Comparison of ENCODE assay signal across 19 mouse cellular contexts in genomic region chr5:123300496-123301034, GRCm38 (mm10). TPM values are rescaled to one million over a fixed set of nuclear protein-coding genes. Genes with fewer than 3 reads are reported as not detected.
DNase-seq lines count a peak whose midpoint lies in the region; ATAC-seq lines count a peak whose summit lies in the region.
"Had no signal": no experiment of that assay in that cellular context is flagged by ENCODE, and none has a peak within 500 bp of the region (broad histone marks: within the 10 kb centered on the region; RNA-seq: fewer than 3 reads in every experiment).

No protein-coding gene starts in this region.

- no peak overlapping the region for H3K4me3 ChIP-seq in heart, embryonic 15.5 days
- no peak overlapping the region for H3K4me3 ChIP-seq in midbrain, embryonic 14.5 days (replicated peaks; ENCODE audit: low read depth, low read length)
- H3K4me3 ChIP-seq in midbrain, embryonic 11.5 days (ENCODE audit: low read depth, low read length) = no peak overlapping the region
- no peak overlapping the region for H3K4me3 ChIP-seq in hindbrain, embryonic 14.5 days (replicated peaks; ENCODE audit: low read length)
- H3K4me3 ChIP-seq: embryonic facial prominence, embryonic 12.5 days; heart, embryonic 12.5 days; liver, embryonic 15.5 days; stomach, embryonic 15.5 days had no signal

- no peaks in the 10 kb centered on the region for H3K9me3 ChIP-seq in heart, embryonic 15.5 days (replicated peaks)
- no peaks in the 10 kb centered on the region for H3K9me3 ChIP-seq in midbrain, embryonic 14.5 days (ENCODE audit: control insufficient read depth, low read length)
- no peaks in the 10 kb centered on the region for H3K9me3 ChIP-seq in midbrain, embryonic 11.5 days (ENCODE audit: control insufficient read depth, low read length)
- no peaks in the 10 kb centered on the region for H3K9me3 ChIP-seq in hindbrain, embryonic 14.5 days (ENCODE audit: control insufficient read depth, low read length)
- H3K9me3 ChIP-seq: embryonic facial prominence, embryonic 12.5 days; heart, embryonic 12.5 days; liver, embryonic 15.5 days; stomach, embryonic 15.5 days had no signal

- H3K4me2 ChIP-seq in heart, embryonic 15.5 days = no peak overlapping the region
- no peak overlapping the region for H3K4me2 ChIP-seq in midbrain, embryonic 14.5 days (ENCODE audit: low read length)
- H3K4me2 ChIP-seq in midbrain, embryonic 11.5 days = no peak overlapping the region
- no peak overlapping the region for H3K4me2 ChIP-seq in hindbrain, embryonic 14.5 days (replicated peaks)
- H3K4me2 ChIP-seq: embryonic facial prominence, embryonic 12.5 days; heart, embryonic 12.5 days; liver, embryonic 15.5 days had no signal

- WGBS in heart, embryonic 15.5 days = 63% methylated on average over 8 of the region's 8 CpGs
- 66% methylated on average over 8 of the region's 8 CpGs for WGBS in midbrain, embryonic 14.5 days
- WGBS in midbrain, embryonic 11.5 days = 76% methylated on average over 8 of the region's 8 CpGs
- WGBS in hindbrain, embryonic 14.5 days = 45% methylated on average over 8 of the region's 8 CpGs

- intact Hi-C loops in heart, postnatal 14 days (cut with DNase I) = no loop called here

- no peak for DNase-seq in heart, postnatal 14 days
- peak; percentile 47 for DNase-seq in midbrain, embryonic 14.5 days
- no peak for DNase-seq in midbrain, embryonic 11.5 days (ENCODE audit: low spot score, missing footprints)
- DNase-seq in hindbrain, embryonic 14.5 days (ENCODE audit: low spot score) = peak; percentile 67
- DNase-seq in natural killer cell, adult 2 months (ENCODE audit: low spot score in 2 of 2) = no peak
- DNase-seq in spleen, postnatal 10 days (ENCODE audit: low spot score in 2 of 2) = no peak
- DNase-seq: adrenal gland, adult 2 months; B cell, adult 2 months; cerebellum, postnatal 25 days; gastrocnemius, postnatal 14 days; kidney, postnatal 36 days; right cerebral cortex, postnatal 4 days; thymus, postnatal 36 days had no signal

- 0 out of 2 replicates have a peak overlapping the region, but pooled peaks have one; percentile 62 for H3K27ac ChIP-seq in heart, embryonic 15.5 days
- no peak overlapping the region for H3K27ac ChIP-seq in midbrain, embryonic 14.5 days (replicated peaks; ENCODE audit: low read depth, low read length)
- H3K27ac ChIP-seq in midbrain, embryonic 11.5 days (ENCODE audit: low read depth, low read length) = no peak overlapping the region
- H3K27ac ChIP-seq in hindbrain, embryonic 14.5 days = peak overlapping the region; percentile 57
- H3K27ac ChIP-seq: embryonic facial prominence, embryonic 12.5 days; liver, embryonic 15.5 days; stomach, embryonic 15.5 days had no signal

- H3K4me1 ChIP-seq in heart, embryonic 15.5 days (replicated peaks) = peaks cover 40% of the 10 kb centered on the region
- H3K4me1 ChIP-seq in midbrain, embryonic 14.5 days (ENCODE audit: control insufficient read depth, insufficient read depth, low read length) = peaks cover 19% of the 10 kb centered on the region
- peaks cover 9% of the 10 kb centered on the region for H3K4me1 ChIP-seq in midbrain, embryonic 11.5 days (ENCODE audit: control insufficient read depth, insufficient read depth, low read length)
- peaks cover 26% of the 10 kb centered on the region for H3K4me1 ChIP-seq in hindbrain, embryonic 14.5 days (replicated peaks; ENCODE audit: control insufficient read depth, insufficient read depth, low read length)
- H3K4me1 ChIP-seq: liver, embryonic 15.5 days had no signal

- no peaks in the 10 kb centered on the region for H3K36me3 ChIP-seq in heart, embryonic 15.5 days
- no peaks in the 10 kb centered on the region for H3K36me3 ChIP-seq in midbrain, embryonic 14.5 days (ENCODE audit: control insufficient read depth, insufficient read depth, low read length)
- H3K36me3 ChIP-seq in midbrain, embryonic 11.5 days (ENCODE audit: control insufficient read depth, insufficient read depth, low read length) = no peaks in the 10 kb centered on the region
- H3K36me3 ChIP-seq in hindbrain, embryonic 14.5 days (replicated peaks; ENCODE audit: control insufficient read depth, insufficient read depth) = no peaks in the 10 kb centered on the region
- H3K36me3 ChIP-seq: embryonic facial prominence, embryonic 12.5 days; heart, embryonic 12.5 days; liver, embryonic 15.5 days; stomach, embryonic 15.5 days had no signal

- H3K27me3 ChIP-seq in heart, embryonic 15.5 days = peaks cover 5% of the 10 kb centered on the region; the same call in 1 of the 2 replicates
- H3K27me3 ChIP-seq in midbrain, embryonic 14.5 days (ENCODE audit: control insufficient read depth, insufficient read depth, low read length) = no peaks in the 10 kb centered on the region
- H3K27me3 ChIP-seq in midbrain, embryonic 11.5 days (ENCODE audit: control insufficient read depth, insufficient read depth, low read length) = no peaks in the 10 kb centered on the region
- no peaks in the 10 kb centered on the region for H3K27me3 ChIP-seq in hindbrain, embryonic 14.5 days (ENCODE audit: control insufficient read depth, insufficient read depth, low read length)
- H3K27me3 ChIP-seq: embryonic facial prominence, embryonic 12.5 days; heart, embryonic 12.5 days; stomach, embryonic 15.5 days had no signal

- peak overlapping the region; percentile 9; the same call in 1 of the 2 replicates for H3K9ac ChIP-seq in heart, embryonic 15.5 days
- no peak overlapping the region for H3K9ac ChIP-seq in midbrain, embryonic 14.5 days (replicated peaks; ENCODE audit: low read length)
- H3K9ac ChIP-seq in midbrain, embryonic 11.5 days (ENCODE audit: low read length) = no peak overlapping the region
- no peak overlapping the region for H3K9ac ChIP-seq in hindbrain, embryonic 14.5 days
- H3K9ac ChIP-seq: embryonic facial prominence, embryonic 12.5 days; heart, embryonic 12.5 days; liver, embryonic 15.5 days; stomach, embryonic 15.5 days had no signal

- no peak for ATAC-seq in heart, embryonic 15.5 days (replicated peaks; ENCODE audit: insufficient number of reproducible peaks, insufficient read depth, low FRiP score, low read depth)
- no peak for ATAC-seq in midbrain, embryonic 14.5 days (ENCODE audit: low FRiP score, low TSS enrichment)
- ATAC-seq in midbrain, embryonic 11.5 days (ENCODE audit: low FRiP score) = no peak
- peak; percentile 48; the same call in 1 of the 2 replicates for ATAC-seq in hindbrain, embryonic 14.5 days (ENCODE audit: low FRiP score)
- ATAC-seq: inflammation-experienced regulatory T-cells, adult 6 months had no signal

RNA-seq across cellular contexts. Expression of gene Bcl7a, which starts 43.1 kb away (rescaled TPM):
- 12.4 and 15.4 TPM in 2 replicates for polyA plus RNA-seq in heart, embryonic 15.5 days (2015; fragmentation: Nextera tagmentation; extraction: Ambion mirVana)
- 1 to 10 TPM; 9.1 to 9.5 TPM for total RNA-seq in heart, postnatal 14 days (2021)
- 42.4 and 44.0 TPM in 2 replicates for polyA plus RNA-seq in midbrain, embryonic 14.5 days (2014; fragmentation: Nextera tagmentation; extraction: Ambion mirVana)
- 45.3 and 48.4 TPM in 2 replicates for polyA plus RNA-seq in midbrain, embryonic 11.5 days (2014; fragmentation: Nextera tagmentation; extraction: Ambion mirVana)
- 35.6 and 36.5 TPM in 2 replicates for polyA plus RNA-seq in hindbrain, embryonic 14.5 days (2014; fragmentation: Nextera tagmentation; extraction: Ambion mirVana)

RNA-seq across cellular contexts. Expression of gene Wdr66, which starts 48.7 kb away (rescaled TPM):
- 2.1 and 3.5 TPM in 2 replicates for polyA plus RNA-seq in heart, embryonic 15.5 days (2015; fragmentation: Nextera tagmentation; extraction: Ambion mirVana)
- under 1 TPM; 0.81 to 0.93 TPM for total RNA-seq in heart, postnatal 14 days (2021)
- 0.46 and 1.2 TPM in 2 replicates for polyA plus RNA-seq in midbrain, embryonic 14.5 days (2014; fragmentation: Nextera tagmentation; extraction: Ambion mirVana)
- 4.7 and 5.5 TPM in 2 replicates for polyA plus RNA-seq in midbrain, embryonic 11.5 days (2014; fragmentation: Nextera tagmentation; extraction: Ambion mirVana)
- 1.6 TPM in 2 replicates for polyA plus RNA-seq in hindbrain, embryonic 14.5 days (2014; fragmentation: Nextera tagmentation; extraction: Ambion mirVana)

Comparison
In these comparisons a context has a peak if more than half of its experiments do, and no peak if none do; other contexts are left out.
1. DNase-seq: peak in midbrain, embryonic 14.5 days (single experiment) and hindbrain, embryonic 14.5 days (single experiment); none in heart, postnatal 14 days (0 of 2), midbrain, embryonic 11.5 days (single experiment), natural killer cell, adult 2 months (0 of 2) and spleen, postnatal 10 days (0 of 2).
2. H3K27ac ChIP-seq: peak in heart, embryonic 15.5 days (single experiment) and hindbrain, embryonic 14.5 days (single experiment); none in midbrain, embryonic 14.5 days (single experiment) and midbrain, embryonic 11.5 days (single experiment).